Mouse (Mus musculus) stomach, postnatal 0 days (tissue): Measurements from ENCODE around the gene Gm21820. TPM values are rescaled to one million over a fixed set of nuclear protein-coding genes. Genes with fewer than 3 reads are reported as not detected.
"Not testable (repeated sequence)": the region's sequence is repeated elsewhere in the genome, so short reads cannot be mapped to it uniquely, and the experiment has no call there.

Source experiments
- ATAC-seq: fragments of 200-750 bp; cut with Nextera tagmentation; 2 replicates; pipeline ENCODE4 v1.8.0; 2017; ENCODE audit not compliant: low FRiP score, low TSS enrichment
- DNase-seq: peaks from one replicate; pipeline ENCODE4 v3.0.0-alpha.2; 2016; ENCODE audit warnings: low spot score
- H3K27ac ChIP-seq: fragments of 300-500 bp; sonication (generic); replicated peaks from 2 replicates; pipeline ENCODE4 v1.5.1; 2014; ENCODE audit warnings: mild to moderate bottlenecking, control low read depth
- H3K27me3 ChIP-seq: fragments of 300-500 bp; sonication (generic); 2 replicates; pipeline ENCODE4 v1.6.1; 2014; ENCODE audit warnings: low read length; ENCODE audit not compliant: control insufficient read depth, insufficient read depth
- H3K36me3 ChIP-seq: fragments of 300-500 bp; sonication (generic); 2 replicates; pipeline ENCODE4 v1.6.1; 2014; ENCODE audit warnings: low read length, mixed read lengths; ENCODE audit not compliant: control insufficient read depth, insufficient read depth
- H3K4me1 ChIP-seq: fragments of 300-500 bp; sonication (generic); replicated peaks from 2 replicates; pipeline ENCODE4 v1.6.1; 2014; ENCODE audit warnings: antibody characterized with exemption; ENCODE audit not compliant: control insufficient read depth, insufficient read depth
- H3K4me2 ChIP-seq: fragments of 300-500 bp; sonication (generic); replicated peaks from 2 replicates; pipeline ENCODE4 v1.6.1; 2014; ENCODE audit warnings: low read depth, mild to moderate bottlenecking, control low read depth, moderate library complexity
- H3K4me3 ChIP-seq: fragments of 300-500 bp; sonication (generic); 2 replicates; pipeline ENCODE4 v1.5.1; 2014; ENCODE audit warnings: low read depth, low read length, control low read depth
- H3K9ac ChIP-seq: fragments of 300-500 bp; sonication (generic); 2 replicates; pipeline ENCODE4 v1.6.1; 2014; ENCODE audit warnings: mild to moderate bottlenecking, low read length, control low read depth, mixed read lengths
- H3K9me3 ChIP-seq: fragments of 300-500 bp; sonication (generic); 2 replicates; pipeline ENCODE4 v1.6.1; 2016; ENCODE audit warnings: low read length; ENCODE audit not compliant: control insufficient read depth
- WGBS: fragments of 180-500 bp; shearing (Covaris S2); extraction: QIAGEN DNeasy Blood & Tissue Kit; methylation state at CpG from one replicate; pipeline ENCODE4 v1.1.7; 2014; 5-methylcytosine and 5-hydroxymethylcytosine counted together
- polyA plus RNA-seq: library from polyadenylated mRNA; unstranded; fragments of >200 nt; fragmentation: Nextera tagmentation; extraction: Ambion mirVana; gene quantifications from 2 replicates; pipeline ENCODE4 v1.2.1, GENCODE M21; 2015

Gene Gm21820
- polyA plus RNA-seq, result not detected in 2 replicates

DNA sequence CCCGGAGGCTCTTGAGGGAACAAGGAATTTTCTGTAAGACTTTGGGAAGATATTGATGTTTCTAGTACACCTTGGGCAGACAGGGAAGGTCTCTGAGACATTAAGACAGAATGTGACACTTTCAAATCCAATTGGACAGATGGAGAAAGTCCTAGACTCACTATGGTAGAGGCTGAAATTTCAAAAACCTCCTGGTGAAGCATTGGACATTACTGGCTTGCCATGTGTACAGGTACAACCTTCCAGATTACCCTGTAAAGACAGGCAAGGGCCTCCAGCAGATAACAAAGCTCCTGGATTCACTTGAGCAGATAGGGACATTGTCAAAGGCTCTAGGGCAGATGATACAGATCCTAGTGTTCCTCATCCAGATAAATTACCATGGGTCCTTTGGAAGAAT lies at the start of gene Gm21820:
Gm21820 (minus strand) TSS at position 101 of the 400 bp plus-strand sequence.
- WGBS, result 50% methylated on average over 1 of the region's 1 CpGs

More for the DNA sequence above, at the start of gene Gm21820:
- H3K27ac ChIP-seq, H3K36me3 ChIP-seq, H3K4me3 ChIP-seq, H3K27me3 ChIP-seq, ATAC-seq, H3K9ac ChIP-seq, H3K4me1 ChIP-seq, H3K9me3 ChIP-seq, DNase-seq, H3K4me2 ChIP-seq: not testable (repeated sequence)

Other genes with a start within 250 kb of the Gm21820 start
- gene Gm20918, start 205.5 kb downstream of the Gm21820 start, polyA plus RNA-seq, result not detected in 2 replicates